Mouse (Mus musculus): ENCODE measurements at regions not wholly inside any gene's neighbourhood (a gene's known extent, or its start where the extent isn't known, plus 50 kb on each side); places are given as distances from the start of the nearest gene placed in this dataset.

DNA sequence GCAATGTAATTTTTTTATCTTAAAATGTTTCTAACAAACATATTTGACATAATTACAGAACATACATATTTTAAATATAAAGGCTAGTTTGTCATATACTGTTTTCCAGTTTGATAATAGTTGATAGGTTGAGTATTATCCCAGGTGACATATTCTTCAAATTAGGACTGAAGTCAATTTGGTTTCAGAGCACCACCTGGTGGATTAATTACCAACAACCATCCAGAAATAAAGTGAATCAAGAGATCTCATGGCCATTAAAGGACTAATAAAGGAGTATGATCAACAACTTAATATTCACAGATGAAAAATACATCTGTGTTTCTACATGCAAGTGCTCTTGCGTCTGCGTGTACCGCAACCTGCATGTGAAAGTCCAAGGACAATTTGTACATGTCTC, 50.3 kb upstream of the Nmu start:
- peak in 1 of 2 experiments; percentile 4 for DNase-seq

DNA sequence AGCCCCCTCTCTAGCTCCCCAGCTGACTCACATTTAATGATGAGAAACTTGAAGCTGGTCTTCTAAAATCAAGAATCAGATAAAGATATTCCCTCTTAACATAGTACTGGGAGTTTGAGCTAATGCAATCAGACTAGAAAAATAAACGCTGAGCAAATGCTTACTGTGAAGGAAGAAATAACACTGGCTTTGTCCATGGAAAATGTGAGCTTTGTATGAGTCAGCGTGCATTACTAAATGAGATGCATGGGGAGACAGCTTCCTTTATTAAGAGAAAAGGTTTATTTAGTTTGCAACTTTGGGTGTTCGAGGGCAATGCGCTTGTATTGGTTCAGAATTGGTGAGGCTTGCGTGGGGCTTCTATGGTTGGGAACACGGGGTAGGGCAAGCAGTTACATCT, 52.7 kb upstream of the Nmu start:
- DNase-seq, result no peak

DNA sequence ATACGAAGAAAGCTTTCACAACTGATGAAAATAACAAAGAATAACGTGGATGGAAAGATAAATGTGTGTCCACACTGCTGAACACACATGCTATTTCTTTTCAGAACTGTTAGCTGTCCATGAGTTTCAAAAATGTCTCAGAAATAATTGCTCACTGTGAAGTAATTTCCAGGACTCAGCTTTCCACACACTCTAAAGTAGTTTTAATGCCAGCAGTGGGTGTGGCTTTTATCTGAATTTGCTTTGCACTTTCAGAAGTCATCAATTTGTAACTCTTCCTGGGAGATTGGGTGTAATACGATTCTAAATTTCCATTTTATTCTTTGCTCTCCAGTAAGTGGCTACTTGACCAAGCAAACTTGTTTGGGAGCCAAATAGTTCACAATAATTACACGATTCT, 53.5 kb upstream of the Nmu start:
- DNase-seq, result no peak

DNA sequence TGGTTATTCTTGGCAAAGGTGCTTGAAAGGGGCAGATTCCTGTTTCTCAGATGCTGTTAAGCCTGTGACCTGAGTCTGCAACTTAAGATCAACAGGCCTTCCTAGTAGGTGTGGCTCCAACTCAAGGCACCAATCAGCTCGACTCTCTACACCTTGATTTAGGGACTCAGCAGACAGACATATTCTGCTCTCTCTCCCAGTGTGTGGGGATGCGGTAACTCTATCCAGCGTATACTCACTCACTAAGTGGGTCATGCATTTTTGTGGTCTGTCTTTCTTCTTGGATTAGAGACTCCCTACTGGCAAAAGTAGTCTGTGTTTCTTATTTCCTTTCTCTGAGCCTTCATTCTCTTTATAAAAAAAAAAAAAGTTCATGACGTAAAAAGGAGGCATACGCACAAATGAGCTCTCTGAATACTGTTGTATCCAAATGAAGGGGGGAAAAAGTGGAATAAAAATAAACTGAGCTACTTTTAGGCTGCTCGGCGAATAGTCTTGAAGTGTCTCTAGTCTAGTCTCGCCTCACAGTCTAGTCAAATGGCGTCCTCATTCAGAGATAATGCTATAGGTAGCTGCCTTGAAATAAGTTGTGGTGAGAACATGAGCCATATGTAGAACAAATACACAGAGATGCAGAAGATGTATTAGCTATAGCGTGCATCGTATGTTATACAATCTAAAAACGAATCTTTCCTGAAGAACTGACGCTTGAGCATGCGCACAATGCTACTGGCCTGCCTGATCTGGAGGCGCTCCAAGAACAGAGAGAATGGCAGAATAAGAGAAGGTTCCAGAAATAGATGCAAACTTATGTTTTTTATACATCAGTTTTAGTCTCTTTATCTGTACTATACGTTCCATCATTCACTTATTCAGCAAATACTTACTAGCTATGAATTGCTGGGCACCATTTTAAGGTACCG, 55.6 kb upstream of the Nmu start:
- no peak for DNase-seq

DNA sequence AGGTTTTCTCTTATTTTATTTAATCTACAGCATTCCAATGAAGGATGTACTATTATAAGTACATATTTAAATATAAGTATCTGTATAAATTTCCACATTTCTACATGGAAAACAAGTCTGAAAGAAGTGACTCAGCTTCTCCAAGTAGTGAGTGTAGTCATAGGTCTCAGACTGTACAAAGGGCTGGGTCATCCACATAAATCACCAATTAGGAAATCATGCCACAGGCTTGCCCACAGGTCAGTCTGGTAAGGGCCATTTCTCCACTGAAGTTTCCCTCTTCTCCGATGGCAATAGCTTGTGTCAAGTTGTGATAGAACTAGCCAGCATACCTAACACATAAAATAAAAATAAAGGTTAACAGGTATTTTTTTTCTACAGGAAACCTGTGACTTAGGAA, 56.3 kb upstream of the Nmu start:
- no peak for DNase-seq

DNA sequence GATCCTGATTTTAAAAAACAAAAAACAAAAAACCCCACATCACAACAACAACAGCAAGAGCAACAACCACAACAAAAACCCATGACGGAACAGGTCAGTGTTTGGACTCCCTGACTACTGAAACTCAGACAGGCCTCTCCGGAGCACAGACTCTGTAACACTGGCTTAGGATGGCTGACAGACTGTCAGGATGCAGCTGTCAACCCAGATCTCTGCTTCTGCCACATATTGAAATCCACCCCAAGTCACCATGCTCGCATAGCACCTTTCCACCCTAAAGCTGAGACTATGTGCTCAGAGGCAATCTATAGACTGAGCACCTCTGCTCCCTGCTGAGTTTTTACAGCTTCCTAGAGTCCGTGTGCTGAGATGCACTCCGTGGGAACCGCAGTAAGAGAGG, 57.0 kb upstream of the Nmu start:
- DNase-seq, result no peak

DNA sequence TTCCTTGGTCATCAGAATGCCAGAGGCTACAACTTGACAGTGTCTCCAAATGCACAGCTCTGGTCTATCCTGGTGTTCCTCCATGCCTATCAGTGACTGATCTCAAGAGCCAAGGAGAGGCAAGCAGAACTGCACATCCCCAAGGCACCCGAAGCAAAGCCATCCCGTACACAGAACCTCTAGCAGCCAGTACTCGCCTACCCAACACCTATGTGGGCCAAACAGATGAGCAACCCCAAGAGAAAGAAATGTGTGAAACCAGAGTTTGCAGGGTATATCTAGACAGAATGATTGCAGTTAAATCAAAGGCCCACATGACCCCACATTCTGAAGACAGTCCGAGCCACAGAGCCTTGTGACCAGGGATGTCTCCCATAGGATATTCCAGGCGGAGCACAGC, 60.0 kb upstream of the Nmu start:
- no peak for DNase-seq

DNA sequence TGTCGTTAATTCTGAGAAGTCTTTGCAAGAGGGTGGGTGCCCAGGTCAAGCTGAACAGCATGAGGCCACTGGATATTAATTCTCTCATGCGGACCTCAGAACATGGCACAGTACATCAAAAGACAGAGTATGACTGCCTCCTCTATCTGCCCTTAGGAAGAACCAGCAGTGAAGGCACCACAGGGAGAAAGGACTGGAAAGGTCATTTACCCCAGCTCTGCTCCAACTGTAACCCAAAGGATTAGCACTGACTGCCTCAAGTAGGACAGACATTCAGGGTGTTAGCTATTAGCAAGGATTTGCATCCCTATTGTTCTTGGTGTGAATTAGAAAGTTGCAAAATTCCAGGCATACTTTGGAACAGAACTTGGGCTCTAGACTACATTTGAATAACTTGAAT, 58.2 kb upstream of the Gm7271 start:
- DNase-seq, result no peak

DNA sequence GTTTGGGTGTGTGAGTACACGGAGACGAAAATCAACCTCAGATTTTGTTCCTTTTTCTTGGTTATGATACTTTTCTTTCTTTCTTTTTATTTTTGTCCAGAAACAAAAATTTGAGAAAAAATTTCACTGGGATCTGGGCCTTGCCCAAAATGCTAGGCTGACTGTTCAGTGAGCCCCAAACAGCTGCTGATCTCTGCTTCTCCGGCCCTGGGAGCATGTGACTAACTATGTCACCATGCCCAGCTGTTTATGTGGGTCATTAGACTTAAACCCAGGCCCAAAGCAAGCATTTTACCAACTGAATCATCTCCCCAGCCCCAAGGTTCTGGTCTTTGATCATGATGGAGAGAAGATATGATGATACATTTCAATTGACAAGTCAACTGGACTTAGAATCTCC, 56.3 kb upstream of the Gm7271 start:
- DNase-seq, result no peak

DNA sequence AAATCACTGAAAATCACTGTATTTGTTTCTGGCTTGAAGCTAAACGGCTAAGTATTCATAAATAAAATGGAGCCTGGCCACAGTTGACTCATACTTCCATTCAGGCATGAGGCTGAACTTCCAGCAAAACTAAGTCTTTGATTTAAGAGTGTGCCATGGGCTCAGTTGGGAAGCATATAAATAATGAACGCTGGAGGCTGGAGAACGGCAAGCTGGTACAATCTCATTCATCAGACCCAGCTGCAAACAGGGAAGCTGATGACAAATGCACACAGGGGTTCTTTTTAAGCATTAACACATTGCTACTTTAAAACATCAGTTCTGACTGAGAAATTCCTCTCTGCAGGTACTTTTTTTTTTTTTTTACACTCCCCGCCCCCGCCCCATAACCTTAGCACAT, 54.4 kb upstream of the Gm7271 start:
- no peak for DNase-seq

DNA sequence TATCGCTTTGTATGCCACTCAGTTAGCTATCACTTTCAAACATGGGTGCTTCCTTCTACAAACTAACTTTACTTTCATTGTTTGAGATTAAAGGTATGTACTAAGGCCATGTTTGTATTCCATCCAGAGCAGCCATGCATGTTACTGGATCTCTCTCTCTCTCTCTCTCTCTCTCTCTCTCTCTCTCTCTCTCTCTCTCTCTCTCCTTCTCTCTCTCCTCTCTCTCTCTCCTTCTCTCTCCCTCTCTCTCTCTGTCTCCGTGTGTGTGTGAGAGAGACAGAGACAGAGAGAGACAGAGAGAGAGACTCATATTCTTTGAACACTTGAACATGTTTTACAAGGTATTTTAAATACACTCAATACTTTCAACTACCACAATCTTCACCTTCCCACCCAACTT, 50.2 kb upstream of the Gm7271 start:
- no peak for DNase-seq
